Mouse (Mus musculus): ENCODE data around the gene Zdhhc6. TPM values are rescaled to one million over a fixed set of nuclear protein-coding genes. Genes with fewer than 3 reads are reported as not detected.

Zdhhc6 gene
- polyA plus RNA-seq, 1 experiment from 2014 or later: 69.8 TPM

Other genes with a start within 250 kb of the Zdhhc6 start
- 24.7 and 27.9 TPM in 2 replicates for gene Gpam, start 188.8 kb downstream of the Zdhhc6 start, polyA plus RNA-seq (2015; fragmentation: Nextera tagmentation; extraction: Ambion mirVana)
- gene Tectb, start 135.3 kb downstream of the Zdhhc6 start, polyA plus RNA-seq (2015; fragmentation: Nextera tagmentation; extraction: Ambion mirVana): not detected in 2 replicates
- not detected in 2 replicates for gene Gucy2g, start 74.8 kb downstream of the Zdhhc6 start, polyA plus RNA-seq (2015; fragmentation: Nextera tagmentation; extraction: Ambion mirVana)
- gene Acsl5, start 64.1 kb downstream of the Zdhhc6 start, polyA plus RNA-seq (2015; fragmentation: Nextera tagmentation; extraction: Ambion mirVana): 13.4 and 15.8 TPM in 2 replicates
- gene Vti1a, start 263 bp upstream of the Zdhhc6 start, polyA plus RNA-seq (2015; fragmentation: Nextera tagmentation; extraction: Ambion mirVana): 29.3 and 34.4 TPM in 2 replicates